Mouse (Mus musculus): ENCODE data around the gene Sh3rf1. TPM values are rescaled to one million over a fixed set of nuclear protein-coding genes. Genes with fewer than 3 reads are reported as not detected.

The Sh3rf1 gene
- polyA plus RNA-seq, 1 experiment from 2014 or later = 15.5 TPM

GRCm38 (mm10) chr8:61324363-61324914 is 100.8 kb downstream of the Sh3rf1 start:
- Histone ChIP-seq H3K27me3 (ENCODE audit: control insufficient read depth, insufficient read depth, low read length) (no peaks in the 10 kb centered on the region), H3K36me3 (ENCODE audit: control insufficient read depth, insufficient read depth, low read length) (no peaks in the 10 kb centered on the region; the same call in 1 of the 2 replicates), H3K27ac (ENCODE audit: low read length) (no peak overlapping the region), H3K9ac (replicated peaks; ENCODE audit: low read depth, low read length) (no peak overlapping the region), H3K4me3 (ENCODE audit: low read depth, low read length) (no peak overlapping the region), H3K9me3 (ENCODE audit: control insufficient read depth, low read depth, low read length) (no peaks in the 10 kb centered on the region), H3K4me1 (ENCODE audit: control insufficient read depth, insufficient read depth, low read length) (no peaks in the 10 kb centered on the region), H3K4me2 (replicated peaks; ENCODE audit: low read depth, low read length) (no peak overlapping the region)
- no peak for ATAC-seq (ENCODE audit: insufficient number of reproducible peaks, insufficient read depth, low FRiP score, low read depth)
- WGBS = 73% methylated on average over 10 of the region's 10 CpGs

DNA sequence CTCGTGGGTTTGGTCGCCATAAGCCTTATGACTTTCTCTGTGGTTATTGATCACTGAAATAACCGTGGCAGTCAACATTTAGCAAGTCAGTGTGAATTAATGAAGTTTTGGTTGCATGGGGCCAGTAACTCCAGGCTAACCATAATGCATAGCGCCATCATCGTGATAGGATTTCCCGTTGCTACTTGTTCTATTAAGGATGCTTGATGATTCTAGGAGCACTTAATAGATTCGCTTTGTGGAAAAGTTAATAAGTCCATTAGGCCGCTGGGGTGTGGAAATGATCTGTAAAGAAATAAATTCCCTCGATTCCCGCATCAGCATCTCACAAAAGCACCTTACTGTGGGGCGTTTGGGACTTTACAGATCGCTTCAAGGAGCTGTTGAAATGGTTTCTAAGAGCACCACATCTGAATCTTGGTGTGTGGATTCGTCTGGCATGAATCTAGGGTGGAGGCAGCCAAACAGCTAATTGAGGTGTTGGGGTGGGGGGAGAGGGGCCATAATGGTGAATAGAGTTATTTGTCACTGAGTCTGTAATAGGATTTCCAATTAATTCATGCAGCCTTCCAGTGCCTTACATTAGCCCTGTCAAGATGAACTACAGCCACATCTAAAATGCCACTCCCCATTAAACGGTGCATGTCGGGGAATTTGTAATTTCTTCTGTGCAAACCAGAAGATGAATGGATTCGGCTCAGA is 101.5 kb downstream of the Sh3rf1 start:
- Histone ChIP-seq H3K27me3 (ENCODE audit: control insufficient read depth, insufficient read depth, low read length) (no peaks in the 10 kb centered on the region), H3K36me3 (ENCODE audit: control insufficient read depth, insufficient read depth, low read length) (peaks cover 2% of the 10 kb centered on the region; the same call in 1 of the 2 replicates), H3K27ac (ENCODE audit: low read length) (no peak overlapping the region), H3K9ac (replicated peaks; ENCODE audit: low read depth, low read length) (no peak overlapping the region), H3K4me1 (ENCODE audit: control insufficient read depth, insufficient read depth, low read length) (no peaks in the 10 kb centered on the region), H3K4me2 (replicated peaks; ENCODE audit: low read depth, low read length) (no peak overlapping the region), H3K4me3 (ENCODE audit: low read depth, low read length) (no peak overlapping the region), H3K9me3 (ENCODE audit: control insufficient read depth, low read depth, low read length) (no peaks in the 10 kb centered on the region)
- ATAC-seq (ENCODE audit: insufficient number of reproducible peaks, insufficient read depth, low FRiP score, low read depth) = no peak
- 89% methylated on average over 16 of the region's 16 CpGs for WGBS

GRCm38 (mm10) chr8:61326281-61326680 is 102.6 kb downstream of the Sh3rf1 start:
- Histone ChIP-seq H3K9me3 (ENCODE audit: control insufficient read depth, low read depth, low read length) (no peaks in the 10 kb centered on the region), H3K9ac (replicated peaks; ENCODE audit: low read depth, low read length) (no peak overlapping the region), H3K4me1 (ENCODE audit: control insufficient read depth, insufficient read depth, low read length) (no peaks in the 10 kb centered on the region), H3K27ac (ENCODE audit: low read length) (no peak overlapping the region), H3K36me3 (ENCODE audit: control insufficient read depth, insufficient read depth, low read length) (peaks cover 3% of the 10 kb centered on the region; the same call in 1 of the 2 replicates), H3K4me3 (ENCODE audit: low read depth, low read length) (no peak overlapping the region), H3K27me3 (ENCODE audit: control insufficient read depth, insufficient read depth, low read length) (no peaks in the 10 kb centered on the region), H3K4me2 (replicated peaks; ENCODE audit: low read depth, low read length) (no peak overlapping the region)
- no peak for ATAC-seq (ENCODE audit: insufficient number of reproducible peaks, insufficient read depth, low FRiP score, low read depth)
- 83% methylated on average over 8 of the region's 8 CpGs for WGBS

GRCm38 (mm10) chr8:61327333-61327732 is 103.7 kb downstream of the Sh3rf1 start:
- 56% methylated on average over 5 of the region's 5 CpGs for WGBS
- H3K27me3 ChIP-seq (ENCODE audit: control insufficient read depth, insufficient read depth, low read length) = no peaks in the 10 kb centered on the region

GRCm38 (mm10) chr8:61339629-61340028 is 116.0 kb downstream of the Sh3rf1 start:
- 71% methylated on average over 6 of the region's 6 CpGs for WGBS
- H3K4me2 ChIP-seq (replicated peaks; ENCODE audit: low read depth, low read length) = no peak overlapping the region
- H3K4me3 ChIP-seq (ENCODE audit: low read depth, low read length) = no peak overlapping the region
- no peaks in the 10 kb centered on the region for H3K9me3 ChIP-seq (ENCODE audit: control insufficient read depth, low read depth, low read length)
- no peak overlapping the region for H3K9ac ChIP-seq (replicated peaks; ENCODE audit: low read depth, low read length)
- H3K27ac ChIP-seq (ENCODE audit: low read length) = no peak overlapping the region
- no peaks in the 10 kb centered on the region for H3K36me3 ChIP-seq (ENCODE audit: control insufficient read depth, insufficient read depth, low read length)
- ATAC-seq (ENCODE audit: insufficient number of reproducible peaks, insufficient read depth, low FRiP score, low read depth) = no peak
- H3K4me1 ChIP-seq (ENCODE audit: control insufficient read depth, insufficient read depth, low read length) = no peaks in the 10 kb centered on the region
- no peaks in the 10 kb centered on the region for H3K27me3 ChIP-seq (ENCODE audit: control insufficient read depth, insufficient read depth, low read length)

More at GRCm38 (mm10) chr8:61327333-61327732, 103.7 kb downstream of the Sh3rf1 start:
- no peak for ATAC-seq (ENCODE audit: insufficient number of reproducible peaks, insufficient read depth, low FRiP score, low read depth)
- Histone ChIP-seq H3K4me3 (ENCODE audit: low read depth, low read length) (no peak overlapping the region), H3K4me1 (ENCODE audit: control insufficient read depth, insufficient read depth, low read length) (no peaks in the 10 kb centered on the region), H3K27ac (ENCODE audit: low read length) (no peak overlapping the region), H3K36me3 (ENCODE audit: control insufficient read depth, insufficient read depth, low read length) (peaks cover 3% of the 10 kb centered on the region; the same call in 1 of the 2 replicates), H3K9ac (replicated peaks; ENCODE audit: low read depth, low read length) (no peak overlapping the region), H3K4me2 (replicated peaks; ENCODE audit: low read depth, low read length) (no peak overlapping the region), H3K9me3 (ENCODE audit: control insufficient read depth, low read depth, low read length) (no peaks in the 10 kb centered on the region)

- ATAC-seq (ENCODE audit: insufficient number of reproducible peaks, insufficient read depth, low FRiP score, low read depth) = no peak
- no peak overlapping the region for H3K4me3 ChIP-seq (ENCODE audit: low read depth, low read length)
- no peaks in the 10 kb centered on the region for H3K9me3 ChIP-seq (ENCODE audit: control insufficient read depth, low read depth, low read length)
- H3K27ac ChIP-seq (ENCODE audit: low read length) = no peak overlapping the region; the same call in 1 of the 2 replicates
- H3K4me1 ChIP-seq (ENCODE audit: control insufficient read depth, insufficient read depth, low read length) = no peaks in the 10 kb centered on the region
- no peaks in the 10 kb centered on the region for H3K27me3 ChIP-seq (ENCODE audit: control insufficient read depth, insufficient read depth, low read length)
- H3K36me3 ChIP-seq (ENCODE audit: control insufficient read depth, insufficient read depth, low read length) = no peaks in the 10 kb centered on the region
- no peak overlapping the region for H3K9ac ChIP-seq (replicated peaks; ENCODE audit: low read depth, low read length)
- no peak overlapping the region for H3K4me2 ChIP-seq (replicated peaks; ENCODE audit: low read depth, low read length)
- WGBS = 85% methylated on average over 17 of the region's 17 CpGs
Measured at GRCm38 (mm10) chr8:61340283-61340984, 116.8 kb downstream of the Sh3rf1 start.

- Histone ChIP-seq H3K4me1 (ENCODE audit: control insufficient read depth, insufficient read depth, low read length) (no peaks in the 10 kb centered on the region), H3K4me2 (replicated peaks; ENCODE audit: low read depth, low read length) (no peak overlapping the region), H3K36me3 (ENCODE audit: control insufficient read depth, insufficient read depth, low read length) (no peaks in the 10 kb centered on the region), H3K9ac (replicated peaks; ENCODE audit: low read depth, low read length) (no peak overlapping the region), H3K9me3 (ENCODE audit: control insufficient read depth, low read depth, low read length) (no peaks in the 10 kb centered on the region), H3K27me3 (ENCODE audit: control insufficient read depth, insufficient read depth, low read length) (no peaks in the 10 kb centered on the region), H3K27ac (ENCODE audit: low read length) (no peak overlapping the region; the same call in 1 of the 2 replicates), H3K4me3 (ENCODE audit: low read depth, low read length) (no peak overlapping the region)
- ATAC-seq (ENCODE audit: insufficient number of reproducible peaks, insufficient read depth, low FRiP score, low read depth) = peak; percentile 65; the same call in 1 of the 2 replicates
- WGBS = 65% methylated on average over 12 of the region's 12 CpGs
Measured at GRCm38 (mm10) chr8:61341587-61342441, 118.1 kb downstream of the Sh3rf1 start.

DNA sequence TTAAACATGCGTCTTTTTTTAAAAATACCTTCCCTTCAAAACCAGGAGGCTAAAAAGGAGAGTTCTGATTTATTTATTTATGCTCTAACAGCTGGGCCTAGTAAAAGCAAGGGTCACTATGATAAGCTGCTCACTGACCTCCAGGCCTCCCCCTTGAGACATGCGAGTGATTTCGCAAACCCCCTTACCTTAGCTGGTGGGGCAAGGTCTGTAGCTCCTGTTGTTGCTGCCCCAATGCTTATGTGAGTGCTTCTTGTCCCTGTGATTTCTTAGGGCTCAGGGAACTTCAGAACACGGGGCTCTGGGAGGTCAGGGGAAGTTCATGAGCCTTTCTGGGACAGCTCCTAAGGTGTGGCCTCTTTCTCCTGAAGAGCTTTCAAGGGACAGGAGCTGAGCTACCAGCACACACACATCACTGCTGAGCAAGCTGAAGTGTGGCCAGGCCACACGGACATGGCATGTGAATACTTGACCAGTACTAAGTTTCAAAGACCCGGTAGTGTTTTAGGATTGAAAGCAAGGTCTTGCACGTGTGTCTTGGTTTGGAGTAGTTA is 118.9 kb downstream of the Sh3rf1 start:
- H3K9me3 ChIP-seq (ENCODE audit: control insufficient read depth, low read depth, low read length) = no peaks in the 10 kb centered on the region
- no peak for ATAC-seq (ENCODE audit: insufficient number of reproducible peaks, insufficient read depth, low FRiP score, low read depth)
- H3K27ac ChIP-seq (ENCODE audit: low read length) = no peak overlapping the region; the same call in 1 of the 2 replicates
- H3K9ac ChIP-seq (replicated peaks; ENCODE audit: low read depth, low read length) = no peak overlapping the region
- no peak overlapping the region for H3K4me2 ChIP-seq (replicated peaks; ENCODE audit: low read depth, low read length)
- no peaks in the 10 kb centered on the region for H3K4me1 ChIP-seq (ENCODE audit: control insufficient read depth, insufficient read depth, low read length)
- whole genome bisulfite sequencing = 58% methylated on average over 7 of the region's 7 CpGs
- no peaks in the 10 kb centered on the region for H3K27me3 ChIP-seq (ENCODE audit: control insufficient read depth, insufficient read depth, low read length)
- H3K4me3 ChIP-seq (ENCODE audit: low read depth, low read length) = no peak overlapping the region
- no peaks in the 10 kb centered on the region for H3K36me3 ChIP-seq (ENCODE audit: control insufficient read depth, insufficient read depth, low read length)
